Mouse (Mus musculus) lung, postnatal 14 days (tissue): ENCODE measurements around the gene Cnpy4.

ENCODE experiments used
- DNase-seq: peaks from one replicate; pipeline ENCODE4 v3.0.0; 2021

Gene Cnpy4

DNA sequence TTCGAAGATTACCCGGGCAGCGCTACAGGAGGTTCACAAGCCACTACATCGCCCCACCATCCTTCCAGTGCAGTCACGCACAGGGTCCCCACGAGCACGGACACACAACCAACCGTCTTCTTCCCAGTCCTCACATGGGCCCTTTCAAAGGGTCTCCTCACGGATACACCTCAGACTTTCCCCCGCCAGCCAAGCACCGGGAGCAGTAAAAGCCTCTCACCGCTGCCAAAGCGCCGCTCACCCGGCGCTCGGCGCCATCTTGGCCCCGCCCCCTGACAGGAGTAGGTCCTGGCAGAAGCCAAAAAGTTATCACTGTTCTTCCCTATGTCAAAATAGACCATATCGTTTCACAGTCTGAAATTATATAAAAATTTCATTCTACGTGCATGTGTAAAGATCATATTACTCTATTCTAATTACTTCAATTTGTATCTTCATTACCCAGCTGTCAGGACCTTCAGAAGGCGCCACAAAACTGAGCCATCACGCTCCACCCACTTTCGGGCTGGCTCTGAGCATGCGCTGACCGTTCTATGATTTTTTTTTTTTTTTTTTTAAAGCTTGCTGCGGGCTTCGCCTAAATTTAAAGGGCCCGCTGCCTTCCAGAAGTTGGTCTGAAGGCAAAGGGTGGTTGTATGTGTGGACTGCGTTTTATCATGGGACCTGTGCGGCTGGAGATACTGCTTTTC, at the start of gene Cnpy4, which contains the start of gene Taf6:
Gene Cnpy4, plus strand, starts transcription at position 536 of the 689 bp plus-strand sequence.
Gene Taf6, minus strand, starts transcription at position 502 of the 689 bp plus-strand sequence.
- DNase-seq: peak; percentile 87

DNA sequence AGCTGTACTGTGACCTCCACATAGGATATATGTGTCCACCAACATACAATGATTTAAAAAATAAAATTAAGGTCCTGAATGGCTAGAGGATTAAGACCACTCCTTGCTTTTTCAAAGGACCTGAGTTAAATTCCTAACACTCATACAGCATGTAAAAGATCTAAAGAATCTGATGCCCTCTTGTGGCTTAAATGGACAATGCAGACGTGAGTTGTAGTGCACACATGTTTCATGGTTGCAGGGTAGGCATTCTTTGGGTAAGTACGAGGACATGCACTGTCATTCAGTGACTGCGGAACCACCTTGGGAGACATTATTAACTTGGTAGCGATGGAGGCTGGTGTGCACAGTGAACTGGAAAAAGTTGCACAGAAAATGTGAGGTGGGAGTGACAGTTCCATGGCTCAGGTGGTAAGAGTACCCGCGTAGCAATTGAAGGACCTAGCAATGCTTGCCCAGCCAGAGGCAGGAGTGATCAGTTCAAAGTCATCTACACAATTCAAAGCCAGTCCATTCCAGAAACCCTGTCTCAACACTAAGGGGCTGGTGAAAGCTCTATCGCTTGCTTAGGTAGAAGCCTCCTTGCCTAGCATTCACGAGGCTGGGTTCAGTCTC, 49.2 kb upstream of the Cnpy4 start:
- DNase-seq: peak; percentile 54

DNA sequence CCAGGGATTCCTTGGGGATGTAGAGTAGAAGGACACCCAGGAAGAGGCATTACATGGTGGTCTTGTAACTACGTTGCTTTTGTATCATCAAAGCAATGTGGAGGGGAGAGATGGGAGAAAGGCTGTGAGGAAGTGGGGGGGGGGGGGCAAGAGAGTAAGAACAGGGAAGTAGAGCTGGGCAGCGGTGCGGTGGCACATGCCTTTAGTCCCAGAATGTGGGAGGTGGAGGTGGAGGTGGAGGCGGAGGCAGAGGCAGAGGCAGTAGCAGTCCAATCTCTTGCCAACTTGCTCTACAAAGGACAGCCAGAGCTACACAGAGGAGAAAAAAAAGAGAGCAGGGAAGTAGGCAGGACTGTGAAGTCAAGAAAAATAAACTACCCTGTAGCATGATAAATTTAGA, 48.7 kb upstream of the Cnpy4 start:
- DNase-seq: no peak

DNA sequence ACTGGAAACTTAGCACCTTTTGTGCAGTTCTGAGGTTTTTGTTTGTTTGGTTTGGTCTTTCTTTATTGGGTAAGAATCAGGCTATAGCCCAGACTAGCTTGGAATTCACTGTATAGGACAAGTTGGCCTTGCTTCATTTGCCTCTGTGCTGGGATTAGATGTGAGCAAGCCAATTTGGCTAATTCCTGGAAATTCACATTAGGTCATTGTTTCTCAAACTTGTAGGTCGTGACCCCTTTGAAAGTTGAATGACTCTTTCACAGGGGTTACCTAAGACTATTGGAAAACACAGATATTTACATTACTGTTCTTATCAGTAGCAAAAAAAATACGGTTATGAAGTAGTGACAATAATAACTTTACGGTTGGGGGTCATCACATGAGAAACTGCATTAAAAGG, 32.9 kb upstream of the Cnpy4 start:
- DNase-seq: no peak

DNA sequence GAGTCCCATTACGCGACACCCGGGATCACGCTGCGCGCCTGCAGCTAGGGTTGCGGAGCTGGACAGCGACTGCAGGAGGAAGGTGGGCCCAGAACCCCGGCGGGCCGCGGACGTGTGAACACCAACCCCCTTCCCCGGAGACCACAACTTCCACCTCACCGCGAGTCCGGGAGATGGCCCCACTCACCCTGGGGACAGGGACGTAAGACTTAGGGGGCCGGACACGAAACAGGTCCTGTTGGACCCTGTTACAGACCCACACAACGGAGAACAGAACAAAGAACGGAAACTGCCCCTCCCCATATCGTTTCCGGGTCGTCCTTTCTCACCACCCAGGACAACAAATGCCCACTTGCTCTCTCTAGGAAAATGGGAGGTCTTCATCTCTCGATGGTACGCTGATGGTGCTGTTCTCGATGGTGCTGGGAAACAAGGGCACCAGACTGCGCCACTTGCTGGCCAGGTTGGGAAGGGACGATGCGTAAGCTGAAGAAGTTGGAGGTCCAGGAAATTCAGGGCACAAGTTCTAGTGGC, 31.8 kb upstream of the Cnpy4 start, which contains the start of gene Zfp113:
Gene Zfp113, minus strand, starts transcription at position 302 of the 534 bp plus-strand sequence.
- DNase-seq: peak; percentile 86

DNA sequence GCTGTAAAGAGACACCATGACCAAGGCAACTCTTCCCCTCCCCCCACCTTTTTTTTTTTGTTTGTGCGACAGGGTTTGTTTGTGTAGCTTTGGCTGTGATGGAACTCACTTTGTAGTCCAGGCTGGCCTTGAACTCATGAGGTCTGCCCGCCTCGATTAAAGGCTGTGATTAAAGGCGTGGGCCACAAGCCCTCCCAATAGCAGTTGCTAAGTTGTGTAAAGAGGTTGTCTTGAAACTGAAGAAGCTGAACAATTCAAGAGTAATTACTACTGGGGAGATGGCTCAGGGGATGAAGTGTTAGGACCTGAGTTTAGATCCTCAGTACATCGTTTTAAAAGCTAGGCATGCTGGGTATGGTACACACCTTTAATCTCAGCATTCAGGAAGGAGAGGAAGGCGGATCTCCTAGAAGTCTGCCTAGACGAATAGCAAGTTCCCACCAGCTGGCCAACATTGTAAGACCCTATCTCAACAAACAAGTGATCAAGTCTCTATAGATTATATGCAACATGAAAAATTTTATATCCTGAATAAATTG, 27.0 kb upstream of the Cnpy4 start:
- DNase-seq: no peak

DNA sequence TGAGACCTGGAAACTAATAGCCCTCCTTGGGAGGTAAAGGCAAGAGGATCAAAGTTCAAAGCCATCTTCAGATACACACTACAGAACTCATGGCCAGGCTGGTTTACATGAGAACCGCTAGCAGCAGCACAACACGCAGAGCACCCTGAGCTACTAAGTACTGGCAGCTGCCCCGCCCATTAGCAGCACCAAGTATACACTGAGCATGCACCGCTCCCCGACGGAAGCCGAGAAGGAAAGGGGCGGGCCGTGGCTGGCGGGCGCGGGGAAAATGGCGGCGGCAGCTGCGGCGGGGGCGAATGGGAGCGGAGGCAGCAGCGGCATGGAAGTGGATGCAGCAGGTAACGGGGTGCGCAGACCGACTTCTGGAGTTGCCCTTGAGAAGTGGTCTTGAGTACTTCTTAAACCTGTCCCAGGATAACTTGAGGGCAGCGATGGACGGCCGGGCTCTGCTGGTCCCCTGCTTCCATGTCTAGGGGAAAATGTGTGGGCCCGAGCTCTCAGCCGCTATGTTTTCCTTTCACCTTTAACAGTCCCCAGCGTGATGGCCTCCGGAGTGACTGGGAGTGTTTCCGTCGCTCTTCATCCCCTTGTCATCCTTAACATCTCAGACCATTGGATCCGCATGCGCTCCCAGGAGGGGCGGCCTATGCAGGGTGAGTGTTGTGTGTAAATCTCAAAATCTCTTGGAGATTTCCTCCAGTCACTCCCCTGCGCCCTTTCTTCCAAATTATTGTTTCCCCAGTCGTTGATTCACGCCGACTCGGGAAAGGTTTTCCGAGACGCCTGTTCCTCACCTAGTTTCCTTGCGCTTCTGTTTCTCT, 26.2 kb upstream of the Cnpy4 start, which contains the start of gene Cops6:
Gene Cops6, plus strand, starts transcription at position 230 of the 824 bp plus-strand sequence.
- peak; percentile 95 for DNase-seq

DNA sequence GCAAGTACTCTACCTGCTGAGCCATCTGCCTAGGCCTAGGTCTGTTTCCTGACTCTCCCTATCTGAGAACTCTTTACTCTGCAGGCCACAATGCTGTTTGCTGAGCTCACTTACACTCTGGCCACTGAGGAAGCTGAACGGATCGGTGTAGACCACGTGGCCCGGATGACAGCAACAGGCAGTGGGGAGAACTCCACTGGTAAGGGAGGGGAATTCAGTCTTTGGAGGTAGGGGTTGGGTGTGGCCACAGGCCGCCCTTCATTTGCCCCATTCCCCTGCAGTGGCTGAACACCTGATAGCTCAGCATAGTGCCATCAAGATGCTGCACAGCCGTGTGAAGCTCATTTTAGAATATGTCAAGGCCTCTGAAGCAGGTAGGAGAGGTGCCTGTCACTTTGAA, 24.2 kb upstream of the Cnpy4 start:
- DNase-seq: no peak

DNA sequence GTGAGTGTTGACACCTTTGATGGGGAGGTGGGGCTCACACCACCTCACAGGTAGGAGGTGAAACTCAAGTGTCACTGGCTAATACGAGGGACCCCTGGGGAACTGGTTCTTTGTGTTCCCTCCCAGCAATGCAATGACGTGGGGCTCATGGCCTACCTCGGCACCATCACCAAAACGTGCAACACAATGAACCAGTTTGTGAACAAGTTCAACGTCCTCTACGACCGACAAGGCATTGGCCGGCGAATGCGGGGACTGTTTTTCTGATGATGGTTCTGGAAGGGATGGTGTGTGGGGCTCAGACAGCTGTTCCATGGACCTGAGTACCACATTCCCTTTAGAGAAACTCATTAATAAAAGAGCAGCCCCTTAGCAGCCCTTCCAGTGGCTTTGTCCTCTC, 23.7 kb upstream of the Cnpy4 start:
- no peak for DNase-seq

DNA sequence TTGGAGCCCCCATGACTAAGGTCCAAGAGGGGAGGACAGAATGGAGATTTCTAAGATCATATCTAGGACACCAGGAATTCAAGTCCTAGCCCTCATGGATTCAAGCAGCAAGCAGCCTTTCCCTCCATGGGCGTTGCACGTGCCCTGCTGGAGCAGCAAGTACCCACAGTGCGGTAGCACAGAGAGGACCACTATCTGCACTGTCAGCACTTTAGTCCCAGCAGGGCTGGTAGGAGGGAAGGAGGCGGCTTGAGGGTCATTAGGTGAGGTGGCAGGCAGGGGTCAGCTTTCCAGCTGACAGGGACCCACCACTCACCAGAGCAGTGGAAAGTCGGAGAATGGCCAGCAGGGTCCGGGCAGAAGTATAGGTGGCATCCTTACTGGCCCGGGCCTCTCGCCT, 21.7 kb upstream of the Cnpy4 start:
- no peak for DNase-seq

DNA sequence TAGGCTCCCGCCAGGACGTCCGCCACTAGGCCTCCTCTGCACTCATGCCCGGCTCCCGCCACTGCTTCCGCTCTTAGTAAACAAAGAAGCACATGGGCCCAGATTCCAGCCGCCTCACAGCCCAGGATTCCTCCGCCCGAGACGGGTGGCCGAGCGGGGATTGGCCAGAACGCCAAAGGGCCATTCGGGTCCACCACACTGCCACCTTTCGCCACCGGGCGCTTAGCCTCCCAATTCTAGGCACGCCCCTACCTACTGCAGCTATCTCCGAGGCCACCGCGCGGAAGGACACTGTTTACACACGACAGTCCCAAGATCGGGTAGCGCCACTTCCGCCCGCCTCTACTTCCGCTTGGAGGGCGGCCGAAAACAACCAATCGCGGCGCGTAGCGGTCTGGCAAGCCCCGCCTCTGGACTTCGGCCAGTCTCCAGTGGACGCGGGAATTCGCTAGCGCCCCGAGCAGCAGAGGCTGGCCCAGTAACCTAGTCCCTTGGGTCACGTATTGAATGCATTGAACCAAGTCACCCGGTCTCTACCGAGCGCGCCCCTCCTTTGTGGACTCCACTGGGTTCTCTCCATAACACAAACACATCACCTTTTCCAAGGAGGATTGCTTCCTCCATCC, 16.2 kb upstream of the Cnpy4 start:
- DNase-seq: peak; percentile 98

DNA sequence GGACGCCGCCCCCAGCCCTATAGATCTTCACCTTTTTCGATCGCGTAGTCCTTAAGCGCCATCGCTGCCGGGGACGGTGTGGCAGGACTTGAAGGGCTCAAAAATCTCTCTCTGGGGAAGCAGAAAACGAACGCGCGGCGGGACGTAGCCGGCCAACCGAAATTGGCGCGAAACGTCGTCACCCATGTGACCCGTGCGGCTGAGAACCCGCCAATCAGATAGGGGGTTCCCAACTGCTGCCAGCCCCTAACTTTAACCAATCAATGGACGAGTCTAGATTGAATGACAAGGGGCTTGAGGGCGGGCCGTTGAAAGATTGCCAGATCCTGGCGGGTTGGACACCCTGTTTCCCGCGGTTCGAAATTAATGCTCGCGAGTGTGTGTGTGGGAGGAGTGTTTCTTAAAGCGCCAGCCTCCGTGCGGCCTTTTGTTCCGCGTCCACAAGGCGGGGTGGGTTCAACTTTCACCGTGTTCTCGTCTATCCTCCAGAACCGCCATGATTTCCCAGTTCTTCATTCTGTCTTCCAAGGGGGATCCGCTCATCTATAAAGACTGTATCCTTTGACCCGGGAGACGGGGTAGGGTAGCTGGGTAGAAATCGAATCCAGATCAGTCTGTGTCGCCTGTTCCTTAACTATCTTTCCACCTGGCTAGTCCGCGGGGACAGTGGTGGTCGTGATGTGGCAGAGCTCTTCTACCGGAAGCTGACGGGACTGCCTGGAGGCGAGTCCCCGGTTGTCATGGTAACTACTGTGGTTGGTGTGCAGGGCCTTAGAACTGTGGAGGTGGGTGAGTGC, 15.4 kb upstream of the Cnpy4 start, which contains the start of the genes Ap4m1 and Mcm7:
Gene Ap4m1, plus strand, starts transcription at position 308 of the 797 bp plus-strand sequence.
Gene Mcm7, minus strand, starts transcription at position 728 of the 797 bp plus-strand sequence.
- DNase-seq: peak; percentile 99

DNA sequence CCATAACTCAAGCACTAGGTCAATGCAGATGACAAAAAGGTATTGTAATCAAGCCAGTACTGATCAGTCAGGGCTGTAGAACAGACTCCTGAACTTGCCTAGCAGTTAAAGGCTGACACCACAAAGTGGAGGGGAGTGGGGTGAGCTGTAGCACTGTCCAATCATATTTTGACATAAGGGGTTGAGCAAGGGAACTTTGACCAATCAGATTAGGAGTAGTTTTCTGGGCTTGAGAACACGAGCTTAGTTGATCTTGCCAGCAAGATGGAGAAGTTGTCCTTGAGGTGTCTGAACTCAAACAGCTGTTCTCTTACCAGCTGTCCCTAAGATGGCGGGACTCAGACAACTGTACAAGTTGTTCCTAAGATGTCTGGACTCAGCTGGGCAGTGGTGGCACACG, 14.1 kb upstream of the Cnpy4 start:
- DNase-seq: no peak

DNA sequence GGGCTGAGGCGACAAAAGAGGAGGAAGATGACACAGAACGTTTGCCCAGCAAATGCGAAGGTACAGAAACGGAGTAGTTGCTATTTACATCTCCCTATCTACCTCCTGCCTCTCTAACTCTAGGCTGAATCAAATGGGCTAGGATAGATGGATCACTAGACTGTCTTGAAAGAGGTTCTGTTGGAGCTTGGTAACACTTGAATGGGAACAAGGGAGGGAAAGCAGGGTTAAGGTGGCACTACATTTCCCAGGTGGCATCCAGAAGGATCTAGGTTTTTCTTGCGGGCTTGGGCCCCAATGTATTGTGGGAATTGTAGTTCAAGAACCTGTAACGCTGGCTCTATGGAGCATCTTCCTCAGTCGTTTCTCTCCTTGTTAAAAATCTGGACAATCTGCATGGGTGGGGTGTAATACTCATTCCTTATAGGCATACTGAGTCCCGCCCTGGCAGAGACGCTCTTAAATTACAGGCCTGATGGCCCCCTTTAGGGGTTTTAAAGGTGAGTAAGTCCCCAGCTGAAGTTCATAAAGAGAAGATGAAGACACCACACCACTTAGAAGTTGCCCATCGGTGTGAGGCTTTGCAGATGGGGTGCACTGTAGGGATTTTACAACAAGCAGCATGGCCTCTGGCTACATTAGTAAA, 499 bp downstream of the Cnpy4 start:
- DNase-seq: peak; percentile 72

DNA sequence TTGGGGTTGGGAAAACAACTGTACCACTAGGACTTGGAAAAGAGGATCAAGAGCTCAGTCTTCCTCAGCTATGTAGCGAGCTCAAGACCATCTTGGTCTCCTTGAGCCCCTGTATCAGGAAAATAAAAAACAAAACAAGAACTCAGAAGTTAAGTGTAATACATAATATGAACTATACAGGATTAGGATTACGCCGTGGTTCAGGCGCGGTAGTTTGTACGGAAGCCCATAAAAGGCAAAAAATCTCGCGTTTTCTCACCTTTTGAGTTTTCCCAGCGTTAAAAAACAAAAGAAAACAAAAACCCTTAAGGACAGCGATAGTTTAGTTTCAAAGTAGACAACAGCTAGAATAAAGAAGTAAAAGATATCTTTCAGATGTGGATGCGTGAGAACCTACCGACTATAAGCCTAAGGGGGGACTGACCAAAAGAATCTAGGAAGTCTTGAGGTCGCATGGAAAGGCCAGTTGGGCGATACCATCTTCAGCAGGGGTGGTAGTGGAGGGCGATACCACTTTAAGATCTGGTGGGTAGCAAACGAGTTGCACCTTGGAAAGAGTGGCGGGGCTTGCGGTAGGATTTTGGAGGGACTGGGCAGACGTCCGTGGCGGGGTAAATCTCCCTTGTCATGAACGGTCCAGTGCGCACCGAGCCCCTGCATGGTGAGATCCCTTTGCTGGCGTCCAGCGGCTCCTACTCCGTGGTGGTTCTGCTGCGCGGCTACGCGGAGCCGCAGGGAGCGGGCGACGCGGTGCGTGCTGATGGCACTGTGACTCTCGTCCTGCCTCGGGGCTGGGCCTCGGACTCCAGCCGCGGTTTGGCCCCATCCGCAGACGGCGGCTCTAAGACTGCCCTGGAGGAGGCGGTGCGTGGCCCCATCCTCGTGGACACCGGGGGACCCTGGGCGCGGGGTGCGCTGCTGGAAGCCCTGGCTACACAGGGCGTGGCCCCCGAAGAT, 6.8 kb downstream of the Cnpy4 start, which contains the start of gene Mblac1:
Gene Mblac1, plus strand, starts transcription at position 544 of the 957 bp plus-strand sequence.
- DNase-seq: peak; percentile 86

DNA sequence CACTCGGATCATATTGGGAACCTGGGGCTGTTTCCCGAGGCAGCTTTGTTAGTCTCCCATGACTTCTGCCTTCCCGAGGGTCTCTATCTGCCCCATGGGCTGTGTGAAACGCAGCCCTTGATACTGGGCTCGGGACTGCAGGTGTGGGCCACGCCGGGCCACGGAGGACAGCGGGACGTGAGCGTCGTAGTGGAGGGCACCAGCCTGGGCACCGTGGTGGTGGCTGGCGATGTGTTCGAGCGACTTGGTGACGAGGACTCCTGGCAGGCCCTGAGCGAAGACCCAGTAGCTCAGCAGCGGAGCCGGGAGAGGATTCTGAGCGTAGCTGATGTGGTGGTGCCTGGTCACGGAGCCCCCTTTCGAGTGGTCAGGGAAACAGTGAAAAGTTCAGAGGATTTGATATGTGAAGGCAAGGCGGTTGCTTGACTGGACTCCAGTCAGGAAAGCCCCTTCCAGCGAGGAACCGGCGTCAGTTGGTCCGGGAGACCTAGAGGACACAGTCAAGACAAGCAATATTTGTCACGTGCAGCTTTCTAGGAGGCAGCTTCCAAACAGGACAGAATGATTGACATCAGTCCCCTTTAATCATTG, 7.6 kb downstream of the Cnpy4 start:
- DNase-seq: peak; percentile 27

DNA sequence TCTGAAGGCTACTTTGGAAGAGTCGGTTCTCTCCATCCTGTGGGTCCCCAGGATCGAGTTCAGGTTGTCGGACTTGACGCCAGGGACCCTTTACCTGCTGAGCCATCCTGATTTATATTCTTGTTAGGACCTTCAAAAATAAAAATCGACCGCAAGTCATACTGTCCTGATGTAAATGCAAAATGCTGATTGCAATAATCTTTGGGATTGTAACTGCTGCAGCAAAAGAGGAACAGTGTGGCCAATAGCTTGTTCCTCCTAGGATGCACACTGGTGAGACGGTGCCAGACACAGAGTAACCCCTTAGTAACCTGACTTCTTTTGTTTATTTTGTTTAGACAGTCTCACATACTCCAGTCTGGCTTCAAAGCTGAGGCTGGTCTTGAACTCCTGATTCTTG, 8.2 kb downstream of the Cnpy4 start:
- no peak for DNase-seq

DNA sequence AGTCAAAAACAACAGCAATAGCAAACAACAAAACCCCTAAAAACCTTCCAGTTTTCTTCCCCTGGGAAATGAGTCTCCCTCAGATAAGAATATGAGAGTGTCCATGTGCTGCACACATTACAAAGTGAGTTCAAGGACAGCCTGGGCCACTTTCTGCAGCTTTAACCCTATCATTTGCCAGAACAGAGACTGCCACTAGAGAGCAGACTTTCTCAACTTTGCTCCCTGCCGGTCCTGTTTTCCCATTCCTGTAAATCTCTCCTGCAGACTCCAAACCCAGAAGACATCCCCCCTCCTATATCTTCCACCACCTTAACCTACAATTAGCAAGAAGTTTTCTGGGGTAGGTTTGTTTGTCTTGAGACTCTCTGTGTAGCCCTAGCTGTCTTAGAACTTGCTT, 12.3 kb downstream of the Cnpy4 start:
- no peak for DNase-seq

DNA sequence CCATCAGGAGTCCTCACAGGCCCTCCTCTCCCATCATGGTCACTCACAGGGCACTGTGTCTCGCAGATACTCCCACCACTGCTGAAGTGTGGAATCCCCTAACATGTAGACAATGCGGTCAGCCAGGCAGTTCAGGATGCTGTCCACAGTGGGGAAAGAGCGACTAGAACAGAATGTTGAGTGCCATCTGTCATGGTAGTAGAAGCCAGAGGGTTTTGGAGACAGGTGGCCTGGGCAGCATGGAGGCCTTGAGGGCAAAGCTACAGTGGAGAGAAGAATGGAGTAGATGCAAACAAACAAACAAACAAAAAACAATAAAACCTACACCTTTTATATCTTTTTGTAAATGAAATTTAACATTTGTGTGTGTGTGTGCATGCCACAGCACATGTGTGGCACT, 14.8 kb downstream of the Cnpy4 start:
- no peak for DNase-seq
